Mouse (Mus musculus) heart, adult 2 months (tissue): ENCODE measurements around the gene Cdcp2.

Source experiments
- CTCF ChIP-seq: fragments of 200-600 bp; IDR thresholded peaks from 2 replicates; pipeline ENCODE4 v1.8.1; 2022; ENCODE audit warnings: antibody characterized with exemption, mild to moderate bottlenecking, moderate library complexity
- EP300 ChIP-seq: fragments of 200-500 bp; IDR thresholded peaks from 2 replicates; pipeline ENCODE4 v1.6.1; 2011; ENCODE audit warnings: low read depth, low read length, control low read depth; ENCODE audit not compliant: insufficient read depth
- POLR2A ChIP-seq: fragments of 200-500 bp; IDR thresholded peaks from 2 replicates; pipeline ENCODE4 v1.6.1; 2011; ENCODE audit warnings: mild to moderate bottlenecking, low read depth, low read length, control low read depth; ENCODE audit not compliant: insufficient read depth

DNA sequence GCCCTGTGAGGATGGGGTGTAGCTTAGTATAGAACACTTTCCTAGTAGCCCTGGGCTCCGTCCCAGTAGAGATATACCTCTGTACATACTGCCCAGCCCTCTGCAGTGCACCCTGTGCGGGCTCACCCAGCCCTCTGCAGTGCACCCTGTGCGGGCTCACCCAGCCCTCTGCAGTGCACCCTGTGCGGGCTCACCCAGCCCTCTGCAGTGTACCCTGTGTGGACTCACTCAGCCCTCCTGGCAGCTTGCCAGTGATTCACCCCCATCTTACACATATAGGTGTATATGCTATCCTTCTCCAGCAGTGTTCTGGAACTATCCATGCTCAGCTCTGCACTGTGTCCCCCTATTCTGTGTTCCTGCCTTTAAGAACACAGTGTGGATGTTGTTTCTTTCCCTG, 17.8 kb upstream of the Cdcp2 start:
- TF ChIP-seq POLR2A = no peak
- no peak for TF ChIP-seq EP300
- no peak for TF ChIP-seq CTCF
